Mouse (Mus musculus) midbrain, embryonic 10.5 days (tissue): ENCODE results near the gene Irf2. TPM values are rescaled to one million over a fixed set of nuclear protein-coding genes. Genes with fewer than 3 reads are reported as not detected.

Experiments
- DNase-seq: peaks from one replicate; pipeline ENCODE4 v3.0.0-alpha.2; 2017; ENCODE audit warnings: low spot score
- H3K27ac ChIP-seq: fragments of 300-500 bp; sonication (generic); replicated peaks from 2 replicates; pipeline ENCODE4 v1.5.1; 2016; ENCODE audit warnings: mild to moderate bottlenecking
- H3K27me3 ChIP-seq: fragments of 300-500 bp; sonication (generic); 2 replicates; pipeline ENCODE4 v1.6.1; 2016; ENCODE audit warnings: low read depth, mild to moderate bottlenecking; ENCODE audit not compliant: poor library complexity, severe bottlenecking
- H3K36me3 ChIP-seq: fragments of 300-500 bp; sonication (generic); 2 replicates; pipeline ENCODE4 v1.6.1; 2016; ENCODE audit warnings: mild to moderate bottlenecking, moderate library complexity
- H3K4me1 ChIP-seq: fragments of 300-500 bp; sonication (generic); 2 replicates; pipeline ENCODE4 v1.6.1; 2016
- H3K4me3 ChIP-seq: fragments of 300-500 bp; sonication (generic); 2 replicates; pipeline ENCODE4 v1.5.1; 2016; ENCODE audit warnings: mild to moderate bottlenecking, moderate library complexity
- H3K9me3 ChIP-seq: fragments of 300-500 bp; sonication (generic); replicated peaks from 2 replicates; pipeline ENCODE4 v1.6.1; 2016; ENCODE audit warnings: mild to moderate bottlenecking
- WGBS: fragments of 180-500 bp; shearing (Covaris S2); methylation state at CpG from one replicate; pipeline ENCODE4 v1.1.7; 2016; 5-methylcytosine and 5-hydroxymethylcytosine counted together
- polyA plus RNA-seq: library from polyadenylated mRNA; unstranded; fragments of >200 nt; fragmentation: Nextera tagmentation; extraction: Ambion mirVana; gene quantifications from 2 replicates; pipeline ENCODE4 v1.2.1, GENCODE M21; 2016

The Irf2 gene
- polyA plus RNA-seq, 1 experiment from 2014 or later = 7.4 TPM

GRCm38 (mm10) chr8:46883232-46884000 lies 143.9 kb downstream of the Irf2 start:
- DNase-seq = no peak
- Histone ChIP-seq H3K9me3 (no peaks in the 10 kb centered on the region), H3K4me3 (no peak overlapping the region), H3K27ac (no peak overlapping the region), H3K36me3 (no peaks in the 10 kb centered on the region), H3K27me3 (no peaks in the 10 kb centered on the region), H3K4me1 (peaks cover 21% of the 10 kb centered on the region)
- 86% methylated on average over 9 of the region's 9 CpGs for WGBS

- no peak overlapping the region for H3K4me3 ChIP-seq
- WGBS = 98% methylated on average over 2 of the region's 2 CpGs
Measured at GRCm38 (mm10) chr8:46885786-46886185, 146.3 kb downstream of the Irf2 start.

GRCm38 (mm10) chr8:46886216-46886615 lies 146.7 kb downstream of the Irf2 start:
- DNase-seq = no peak
- WGBS = 98% methylated on average over 1 of the region's 1 CpGs
- Histone ChIP-seq H3K36me3 (no peaks in the 10 kb centered on the region), H3K27ac (no peak overlapping the region), H3K27me3 (no peaks in the 10 kb centered on the region), H3K4me3 (no peak overlapping the region), H3K9me3 (no peaks in the 10 kb centered on the region), H3K4me1 (peaks cover 18% of the 10 kb centered on the region)

More at GRCm38 (mm10) chr8:46885786-46886185, 146.3 kb downstream of the Irf2 start:
- Histone ChIP-seq H3K27me3 (no peaks in the 10 kb centered on the region), H3K9me3 (no peaks in the 10 kb centered on the region), H3K4me1 (peaks cover 19% of the 10 kb centered on the region), H3K36me3 (no peaks in the 10 kb centered on the region), H3K27ac (no peak overlapping the region)
- no peak for DNase-seq

GRCm38 (mm10) chr8:46887396-46887795 lies 147.9 kb downstream of the Irf2 start:
- WGBS = 76% methylated on average over 6 of the region's 6 CpGs
- no peaks in the 10 kb centered on the region for H3K27me3 ChIP-seq

GRCm38 (mm10) chr8:46888575-46888974 lies 149.0 kb downstream of the Irf2 start:
- Histone ChIP-seq H3K9me3 (no peaks in the 10 kb centered on the region), H3K27ac (no peak overlapping the region), H3K36me3 (no peaks in the 10 kb centered on the region), H3K4me1 (peaks cover 7% of the 10 kb centered on the region), H3K27me3 (no peaks in the 10 kb centered on the region), H3K4me3 (no peak overlapping the region)
- no peak for DNase-seq
- 78% methylated on average over 4 of the region's 4 CpGs for WGBS

More at GRCm38 (mm10) chr8:46887396-46887795, 147.9 kb downstream of the Irf2 start:
- DNase-seq = no peak
- H3K36me3 ChIP-seq = no peaks in the 10 kb centered on the region
- H3K9me3 ChIP-seq = no peaks in the 10 kb centered on the region
- H3K4me3 ChIP-seq = no peak overlapping the region
- no peak overlapping the region for H3K27ac ChIP-seq
- peaks cover 15% of the 10 kb centered on the region for H3K4me1 ChIP-seq

GRCm38 (mm10) chr8:46890241-46890640 lies 150.7 kb downstream of the Irf2 start:
- Histone ChIP-seq H3K27ac (no peak overlapping the region), H3K36me3 (no peaks in the 10 kb centered on the region)
- WGBS = 87% methylated on average over 4 of the region's 4 CpGs

GRCm38 (mm10) chr8:46892511-46893273 lies 153.2 kb downstream of the Irf2 start:
- peak; percentile 22 for DNase-seq
- Histone ChIP-seq H3K27ac (no peak overlapping the region), H3K9me3 (no peaks in the 10 kb centered on the region), H3K36me3 (no peaks in the 10 kb centered on the region), H3K27me3 (no peaks in the 10 kb centered on the region), H3K4me1 (peaks cover under 1% of the 10 kb centered on the region), H3K4me3 (no peak overlapping the region)
- 87% methylated on average over 22 of the region's 22 CpGs for WGBS

More at GRCm38 (mm10) chr8:46890241-46890640, 150.7 kb downstream of the Irf2 start:
- DNase-seq = no peak
- no peaks in the 10 kb centered on the region for H3K9me3 ChIP-seq
- no peaks in the 10 kb centered on the region for H3K27me3 ChIP-seq
- no peak overlapping the region for H3K4me3 ChIP-seq
- peaks cover 7% of the 10 kb centered on the region for H3K4me1 ChIP-seq

GRCm38 (mm10) chr8:46894385-46894784 lies 154.9 kb downstream of the Irf2 start:
- DNase-seq = no peak
- WGBS = 90% methylated on average over 2 of the region's 2 CpGs
- no peaks in the 10 kb centered on the region for H3K36me3 ChIP-seq
- no peaks in the 10 kb centered on the region for H3K9me3 ChIP-seq
- no peak overlapping the region for H3K4me3 ChIP-seq
- no peak overlapping the region for H3K27ac ChIP-seq
- no peaks in the 10 kb centered on the region for H3K27me3 ChIP-seq
- no peaks in the 10 kb centered on the region; the same call in 1 of the 2 replicates for H3K4me1 ChIP-seq

GRCm38 (mm10) chr8:46896005-46896404 lies 156.5 kb downstream of the Irf2 start:
- Histone ChIP-seq H3K27ac (no peak overlapping the region), H3K27me3 (no peaks in the 10 kb centered on the region; the same call in 1 of the 2 replicates), H3K4me1 (no peaks in the 10 kb centered on the region; the same call in 1 of the 2 replicates), H3K36me3 (no peaks in the 10 kb centered on the region), H3K4me3 (no peak overlapping the region), H3K9me3 (no peaks in the 10 kb centered on the region)
- no peak for DNase-seq
- 88% methylated on average over 5 of the region's 5 CpGs for WGBS

- Histone ChIP-seq H3K27me3 (no peaks in the 10 kb centered on the region; the same call in 1 of the 2 replicates), H3K36me3 (no peaks in the 10 kb centered on the region), H3K9me3 (no peaks in the 10 kb centered on the region), H3K4me3 (no peak overlapping the region), H3K27ac (no peak overlapping the region), H3K4me1 (no peaks in the 10 kb centered on the region; the same call in 1 of the 2 replicates)
- no peak for DNase-seq
- WGBS = 95% methylated on average over 3 of the region's 3 CpGs
Measured at GRCm38 (mm10) chr8:46896704-46897103, 157.2 kb downstream of the Irf2 start.
